Mouse (Mus musculus): ENCODE measurements around the gene Ctcfl. TPM values are rescaled to one million over a fixed set of nuclear protein-coding genes. Genes with fewer than 3 reads are reported as not detected.
A peak's percentile ranks its signal among the peaks of the same experiment; 100 is the strongest.

The Ctcfl gene
- polyA plus RNA-seq, 1 experiment: 0.62 TPM

DNA sequence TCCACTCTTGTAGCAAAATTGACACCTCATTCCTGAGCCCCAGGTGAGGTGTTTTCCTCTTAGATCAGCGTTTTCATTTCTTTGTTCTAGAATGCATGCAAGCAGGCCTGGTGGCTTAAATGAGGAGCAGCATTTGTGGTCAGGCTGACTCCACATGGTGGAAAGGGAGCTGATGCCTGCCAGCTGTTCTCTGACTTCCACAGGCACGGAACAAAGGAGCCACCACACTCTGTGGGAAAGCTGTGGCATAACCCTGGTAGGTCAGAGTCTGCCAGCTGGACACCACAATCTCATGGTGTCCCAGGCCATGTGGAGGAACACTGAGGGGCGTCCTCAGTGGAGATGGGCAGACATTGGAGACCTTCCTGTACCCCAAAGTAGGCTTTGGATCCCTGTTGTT, 26.5 kb upstream of the Ctcfl start:
- no peaks in the 10 kb centered on the region for H3K27me3 ChIP-seq (ENCODE audit: control insufficient read depth, insufficient read depth, low read length)
- TF ChIP-seq POLR2A (IDR thresholded peaks at IDR 0.05; ENCODE audit: control insufficient read depth, low read depth, low read length) (no peak), CTCF (IDR thresholded peaks at IDR 0.05; ENCODE audit: control insufficient read depth, insufficient read depth, insufficient replicate concordance, low read depth, low read length) (no peak)
- no peaks in the 10 kb centered on the region for H3K36me3 ChIP-seq (ENCODE audit: control insufficient read depth, insufficient read depth, low read length)
- no peak overlapping the region for H3K27ac ChIP-seq (ENCODE audit: control insufficient read depth, insufficient read depth, low read depth, low read length)
- no peak overlapping the region for H3K4me3 ChIP-seq (ENCODE audit: control insufficient read depth, low read depth, low read length)
- H3K4me1 ChIP-seq (ENCODE audit: control insufficient read depth, insufficient read depth, low read length): no peaks in the 10 kb centered on the region

DNA sequence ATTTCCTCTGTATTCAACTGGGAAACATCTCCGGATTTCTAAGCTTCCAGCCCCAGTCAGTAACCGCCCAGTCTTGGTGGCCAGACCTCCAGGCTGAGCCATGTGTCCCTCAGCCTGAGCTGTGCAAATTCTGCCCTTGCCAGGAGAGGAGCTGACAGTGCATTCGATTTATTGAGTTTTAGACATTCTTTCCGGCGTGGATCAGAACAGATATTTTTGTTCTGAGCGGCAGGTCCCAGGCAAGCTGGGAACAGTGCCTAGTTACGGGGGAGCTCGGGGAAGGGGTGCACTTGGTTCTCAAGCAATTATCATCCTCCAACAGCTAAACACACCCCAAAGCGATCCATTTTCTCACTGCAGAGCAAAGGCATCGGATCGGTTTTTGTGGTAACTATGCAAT, 24.3 kb upstream of the Ctcfl start:
- no peak for TF ChIP-seq POLR2A (IDR thresholded peaks at IDR 0.05; ENCODE audit: control insufficient read depth, low read depth, low read length)
- TF ChIP-seq CTCF (IDR thresholded peaks at IDR 0.05; ENCODE audit: control insufficient read depth, insufficient read depth, insufficient replicate concordance, low read depth, low read length): no peak
- H3K4me3 ChIP-seq (ENCODE audit: control insufficient read depth, low read depth, low read length): no peak overlapping the region
- no peaks in the 10 kb centered on the region for H3K4me1 ChIP-seq (ENCODE audit: control insufficient read depth, insufficient read depth, low read length)
- H3K27ac ChIP-seq (ENCODE audit: control insufficient read depth, insufficient read depth, low read depth, low read length): no peak overlapping the region; the same call in 1 of the 2 replicates
- no peaks in the 10 kb centered on the region for H3K27me3 ChIP-seq (ENCODE audit: control insufficient read depth, insufficient read depth, low read length)
- H3K36me3 ChIP-seq (ENCODE audit: control insufficient read depth, insufficient read depth, low read length): no peaks in the 10 kb centered on the region

DNA sequence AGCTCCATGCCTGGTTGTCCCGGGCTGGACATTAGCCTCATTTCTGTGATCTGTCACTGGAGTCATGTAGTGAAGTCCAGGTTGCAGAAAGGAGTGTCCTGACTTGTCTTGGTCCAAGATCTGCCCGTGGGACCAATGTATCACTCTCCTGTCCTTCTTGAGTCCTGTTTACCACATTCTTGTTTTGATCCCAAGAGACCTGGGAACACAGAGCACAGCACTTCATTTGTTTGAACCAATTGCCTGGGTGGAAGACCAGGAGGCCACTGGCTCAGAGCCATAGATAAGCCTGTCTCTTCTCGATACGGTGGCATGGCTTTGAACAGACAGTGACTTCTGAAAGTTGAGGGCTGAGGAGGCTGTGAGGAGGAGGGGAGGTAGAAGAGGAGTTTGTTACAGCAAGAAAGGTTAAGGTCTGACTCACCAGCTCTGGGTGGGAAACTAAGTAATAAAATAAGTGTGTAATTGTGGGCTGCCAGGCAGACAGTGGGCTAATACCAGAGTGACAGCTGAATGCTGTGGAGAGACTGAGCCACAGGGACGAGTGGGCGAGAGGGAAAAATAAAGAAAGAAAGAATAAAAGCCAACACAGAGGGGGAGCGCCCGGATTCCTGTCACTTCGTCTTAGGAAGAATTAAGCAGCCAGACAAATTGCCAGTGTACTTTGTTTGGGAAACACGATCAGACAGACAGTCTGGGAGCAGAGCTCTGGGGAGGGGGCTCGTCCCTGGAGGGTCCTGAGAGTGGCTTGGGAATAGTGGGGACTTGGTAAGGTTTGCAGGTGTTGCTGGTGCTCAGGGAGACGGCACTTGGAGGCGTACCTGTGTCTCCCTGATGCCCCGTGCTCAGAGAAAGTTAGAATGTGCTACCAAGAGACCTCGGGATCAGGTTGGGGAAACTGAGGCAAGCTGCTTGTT, 19.3 kb upstream of the Ctcfl start:
- no peaks in the 10 kb centered on the region for H3K27me3 ChIP-seq (ENCODE audit: control insufficient read depth, insufficient read depth, low read length)
- H3K27ac ChIP-seq (ENCODE audit: control insufficient read depth, insufficient read depth, low read depth, low read length): 0 out of 2 replicates have a peak overlapping the region, but pooled peaks have one; percentile 26
- H3K4me3 ChIP-seq (ENCODE audit: control insufficient read depth, low read depth, low read length): no peak overlapping the region
- no peaks in the 10 kb centered on the region for H3K36me3 ChIP-seq (ENCODE audit: control insufficient read depth, insufficient read depth, low read length)
- no peaks in the 10 kb centered on the region for H3K4me1 ChIP-seq (ENCODE audit: control insufficient read depth, insufficient read depth, low read length)
- TF ChIP-seq CTCF (IDR thresholded peaks at IDR 0.05; ENCODE audit: control insufficient read depth, insufficient read depth, insufficient replicate concordance, low read depth, low read length): no peak
- TF ChIP-seq POLR2A (IDR thresholded peaks at IDR 0.05; ENCODE audit: control insufficient read depth, low read depth, low read length): no peak

DNA sequence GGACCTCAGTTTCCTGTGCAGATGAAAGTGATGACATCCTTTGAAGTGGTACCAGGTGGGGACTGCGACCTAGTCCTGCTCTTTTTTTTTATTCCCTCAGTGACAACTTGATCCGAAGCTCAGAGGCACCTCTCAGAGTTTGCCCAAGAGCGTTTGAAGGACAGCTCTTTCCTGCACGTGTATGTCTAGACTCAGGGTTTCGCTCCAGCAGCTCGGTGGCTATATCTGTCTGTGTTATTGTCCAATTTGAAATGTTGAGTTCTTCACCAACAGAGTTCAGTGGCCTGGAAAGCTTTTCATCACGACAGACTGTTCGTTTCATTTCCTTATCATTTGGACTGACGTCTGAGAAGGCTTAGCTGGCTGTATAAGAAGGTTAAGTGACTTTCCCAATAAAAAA, 15.4 kb upstream of the Ctcfl start:
- Histone ChIP-seq H3K4me3 (ENCODE audit: control insufficient read depth, low read depth, low read length) (no peak overlapping the region), H3K4me1 (ENCODE audit: control insufficient read depth, insufficient read depth, low read length) (no peaks in the 10 kb centered on the region), H3K36me3 (ENCODE audit: control insufficient read depth, insufficient read depth, low read length) (no peaks in the 10 kb centered on the region), H3K27me3 (ENCODE audit: control insufficient read depth, insufficient read depth, low read length) (no peaks in the 10 kb centered on the region), H3K27ac (ENCODE audit: control insufficient read depth, insufficient read depth, low read depth, low read length) (no peak overlapping the region)
- TF ChIP-seq POLR2A (IDR thresholded peaks at IDR 0.05; ENCODE audit: control insufficient read depth, low read depth, low read length) (no peak), CTCF (IDR thresholded peaks at IDR 0.05; ENCODE audit: control insufficient read depth, insufficient read depth, insufficient replicate concordance, low read depth, low read length) (no peak)

DNA sequence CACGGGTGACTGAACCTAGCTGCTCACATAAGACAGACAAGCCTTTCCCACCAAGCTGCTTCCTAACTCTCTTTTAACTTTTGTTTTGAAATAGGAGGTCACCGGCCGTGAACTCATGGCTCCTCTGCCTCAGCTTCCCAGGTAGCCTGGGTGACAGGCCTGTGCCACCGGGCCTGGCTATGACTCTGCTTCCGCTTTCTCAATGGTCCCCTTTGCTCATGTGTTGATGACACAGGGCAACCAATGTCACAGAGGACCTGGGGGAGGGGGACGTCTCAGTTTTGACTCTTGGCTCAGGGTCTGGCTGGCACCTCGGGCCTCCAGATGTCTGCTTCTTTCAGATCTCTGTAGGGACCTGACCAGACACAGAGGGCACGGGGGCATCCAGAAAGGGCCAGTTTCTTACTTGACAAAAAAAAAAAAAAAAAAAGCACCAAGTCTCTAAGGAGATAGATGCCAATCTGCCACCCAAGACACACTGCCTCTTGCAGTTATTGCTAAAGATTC, 13.5 kb upstream of the Ctcfl start:
- H3K27ac ChIP-seq (ENCODE audit: control insufficient read depth, insufficient read depth, low read depth, low read length): no peak overlapping the region
- no peaks in the 10 kb centered on the region for H3K36me3 ChIP-seq (ENCODE audit: control insufficient read depth, insufficient read depth, low read length)
- no peaks in the 10 kb centered on the region for H3K27me3 ChIP-seq (ENCODE audit: control insufficient read depth, insufficient read depth, low read length)
- H3K4me1 ChIP-seq (ENCODE audit: control insufficient read depth, insufficient read depth, low read length): no peaks in the 10 kb centered on the region
- no peak overlapping the region for H3K4me3 ChIP-seq (ENCODE audit: control insufficient read depth, low read depth, low read length)
- no peak for TF ChIP-seq POLR2A (IDR thresholded peaks at IDR 0.05; ENCODE audit: control insufficient read depth, low read depth, low read length)
- TF ChIP-seq CTCF (IDR thresholded peaks at IDR 0.05; ENCODE audit: control insufficient read depth, insufficient read depth, insufficient replicate concordance, low read depth, low read length): no peak

DNA sequence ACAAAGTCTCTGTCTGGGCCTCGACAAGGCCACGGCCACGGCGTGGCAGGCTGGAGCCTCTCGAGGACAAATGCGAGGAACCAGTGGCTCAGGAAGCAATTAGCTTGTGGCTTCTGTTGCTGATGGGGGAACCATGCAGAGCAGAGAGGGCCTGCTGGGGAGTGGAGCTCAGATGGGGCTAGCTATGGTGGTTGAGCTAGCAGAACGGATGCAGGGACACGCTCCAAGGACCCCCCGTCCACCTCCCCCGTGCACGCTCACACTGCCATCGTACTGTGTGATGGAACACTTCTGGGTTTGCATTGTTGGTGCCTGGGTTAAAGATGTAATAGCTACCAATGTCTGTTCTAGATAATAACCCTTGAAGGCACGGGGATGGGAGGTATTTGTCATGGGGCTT, 12.9 kb upstream of the Ctcfl start:
- no peak for TF ChIP-seq POLR2A (IDR thresholded peaks at IDR 0.05; ENCODE audit: control insufficient read depth, low read depth, low read length)
- no peak for TF ChIP-seq CTCF (IDR thresholded peaks at IDR 0.05; ENCODE audit: control insufficient read depth, insufficient read depth, insufficient replicate concordance, low read depth, low read length)
- no peak overlapping the region for H3K27ac ChIP-seq (ENCODE audit: control insufficient read depth, insufficient read depth, low read depth, low read length)
- H3K4me3 ChIP-seq (ENCODE audit: control insufficient read depth, low read depth, low read length): no peak overlapping the region
- H3K4me1 ChIP-seq (ENCODE audit: control insufficient read depth, insufficient read depth, low read length): no peaks in the 10 kb centered on the region
- no peaks in the 10 kb centered on the region for H3K27me3 ChIP-seq (ENCODE audit: control insufficient read depth, insufficient read depth, low read length)
- H3K36me3 ChIP-seq (ENCODE audit: control insufficient read depth, insufficient read depth, low read length): no peaks in the 10 kb centered on the region

DNA sequence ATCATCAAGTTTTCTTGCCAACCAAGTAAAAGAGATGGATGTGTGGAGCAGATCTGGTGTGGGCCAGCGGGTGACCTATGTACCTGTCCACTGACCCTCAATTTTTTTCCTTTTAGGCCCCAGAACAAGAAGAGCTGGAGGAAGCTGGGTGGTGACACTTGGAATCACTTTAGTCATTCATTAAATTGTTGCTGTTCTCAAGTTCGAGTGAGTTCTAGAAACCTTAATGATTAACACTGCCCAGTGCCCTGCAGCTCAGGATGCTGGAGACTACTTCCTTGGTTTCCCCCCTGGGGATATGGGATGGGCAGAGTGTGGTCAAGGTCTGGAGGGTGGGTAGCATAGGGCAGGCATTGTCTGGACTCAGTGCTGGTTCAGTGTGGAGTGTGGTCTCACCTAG, 9.8 kb upstream of the Ctcfl start:
- Histone ChIP-seq H3K4me3 (ENCODE audit: control insufficient read depth, low read depth, low read length) (no peak overlapping the region), H3K36me3 (ENCODE audit: control insufficient read depth, insufficient read depth, low read length) (no peaks in the 10 kb centered on the region), H3K27me3 (ENCODE audit: control insufficient read depth, insufficient read depth, low read length) (no peaks in the 10 kb centered on the region), H3K4me1 (ENCODE audit: control insufficient read depth, insufficient read depth, low read length) (no peaks in the 10 kb centered on the region), H3K27ac (ENCODE audit: control insufficient read depth, insufficient read depth, low read depth, low read length) (no peak overlapping the region)
- TF ChIP-seq CTCF (IDR thresholded peaks at IDR 0.05; ENCODE audit: control insufficient read depth, insufficient read depth, insufficient replicate concordance, low read depth, low read length): no peak
- TF ChIP-seq POLR2A (IDR thresholded peaks at IDR 0.05; ENCODE audit: control insufficient read depth, low read depth, low read length): no peak

Data from testis, adult 2 months (tissue).